Mouse (Mus musculus) MEL (cell line): ENCODE results near the gene Morn2. TPM values are rescaled to one million over a fixed set of nuclear protein-coding genes. Genes with fewer than 3 reads are reported as not detected.

Source experiments
- DNase-seq: peaks from one replicate; pipeline ENCODE4 v3.0.0; 2011; ENCODE audit warnings: low read depth, low spot score
- H3K27ac ChIP-seq: 2 replicates; pipeline ENCODE4 v1.5.1; 2012; ENCODE audit warnings: low read depth, mild to moderate bottlenecking, control low read depth, low read length, moderate library complexity; ENCODE audit not compliant: control insufficient read depth
- H3K27me3 ChIP-seq, 2 experiments: fragments of 150-350 bp in 1 of 2; sonication (generic) in 1 of 2; 2 replicates each; pipeline ENCODE4 v1.6.1; 2012; ENCODE audit warnings: low read length in 2 of 2, mild to moderate bottlenecking in 2 of 2, improper control_type of control experiment in 1 of 2, moderate library complexity in 1 of 2; ENCODE audit not compliant: insufficient read depth in 2 of 2, control insufficient read depth in 1 of 2
- H3K36me3 ChIP-seq, 2 experiments: 2 replicates each; pipeline ENCODE4 v1.6.1; 2012 to 2014; ENCODE audit warnings: low read length in 2 of 2, improper control_type of control experiment in 1 of 2, inconsistent platforms in 1 of 2, mild to moderate bottlenecking in 1 of 2; ENCODE audit not compliant: insufficient read depth in 2 of 2, control insufficient read depth in 1 of 2
- H3K4me1 ChIP-seq, 2 experiments: fragments of 150-350 bp in 1 of 2; sonication (generic) in 1 of 2; 2 replicates each; pipeline ENCODE4 v1.6.1; 2012; ENCODE audit warnings: low read length in 2 of 2, improper control_type of control experiment in 1 of 2, mild to moderate bottlenecking in 1 of 2; ENCODE audit not compliant: insufficient read depth in 2 of 2, control insufficient read depth in 1 of 2
- H3K4me3 ChIP-seq, 2 experiments: fragments of 150-350 bp in 1 of 2; sonication (generic) in 1 of 2; 2 replicates each; pipeline ENCODE4 v1.5.1; 2012; ENCODE audit warnings: low read depth in 2 of 2, low read length in 2 of 2, mild to moderate bottlenecking in 2 of 2, moderate library complexity in 2 of 2, control low read depth in 1 of 2, improper control_type of control experiment in 1 of 2; ENCODE audit not compliant: control insufficient read depth in 1 of 2, insufficient read depth in 1 of 2
- H3K79me2 ChIP-seq: 2 replicates; pipeline ENCODE4 v1.6.1; 2012; ENCODE audit warnings: mild to moderate bottlenecking, low read length, moderate library complexity; ENCODE audit not compliant: control insufficient read depth, poor library complexity, insufficient read depth
- H3K9ac ChIP-seq: 2 replicates; pipeline ENCODE4 v1.6.1; 2012; ENCODE audit warnings: low read depth, mild to moderate bottlenecking, control low read depth, low read length, moderate library complexity; ENCODE audit not compliant: control insufficient read depth, poor library complexity, severe bottlenecking
- H3K9me3 ChIP-seq: fragments of 150-350 bp; sonication (generic); replicated peaks from 2 replicates; pipeline ENCODE4 v1.6.1; 2012; ENCODE audit warnings: mild to moderate bottlenecking, low read length, improper control_type of control experiment, moderate library complexity; ENCODE audit not compliant: insufficient read depth
- BHLHE40 ChIP-seq: IDR thresholded peaks from 2 replicates; pipeline ENCODE4 v1.6.1; 2012; ENCODE audit warnings: low read depth, mild to moderate bottlenecking, inconsistent platforms, low read length, improper control_type of control experiment, borderline replicate concordance
- CTCF ChIP-seq, 3 experiments: IDR thresholded peaks in 2 of 3; conservative IDR thresholded peaks in 1 of 3; 2 replicates each; pipeline ENCODE4 v1.5.1; 2011 to 2012; ENCODE audit warnings: low read length in 3 of 3, low read depth in 2 of 3, mild to moderate bottlenecking in 2 of 3, improper control_type of control experiment in 1 of 3, inconsistent platforms in 1 of 3, mixed read lengths in 1 of 3, moderate library complexity in 1 of 3; ENCODE audit not compliant: control insufficient read depth in 1 of 3, insufficient read depth in 1 of 3, poor library complexity in 1 of 3, severe bottlenecking in 1 of 3
- ELF1 ChIP-seq: IDR thresholded peaks from 2 replicates; pipeline ENCODE4 v1.6.1; 2014; ENCODE audit warnings: low read depth, mild to moderate bottlenecking, inconsistent platforms, low read length, improper control_type of control experiment, moderate library complexity
- GABPA ChIP-seq: IDR thresholded peaks from 2 replicates; pipeline ENCODE4 v1.6.1; 2012; ENCODE audit warnings: low read depth, mild to moderate bottlenecking, inconsistent platforms, low read length, improper control_type of control experiment, moderate library complexity
- HCFC1 ChIP-seq: IDR thresholded peaks from 2 replicates; pipeline ENCODE4 v1.6.1; 2012; ENCODE audit warnings: low read depth, mild to moderate bottlenecking, inconsistent platforms, low read length, improper control_type of control experiment, moderate library complexity
- KAT2A ChIP-seq: conservative IDR thresholded peaks from 2 replicates; pipeline ENCODE4 v1.6.1; 2012; ENCODE audit warnings: low read depth, low read length, improper control_type of control experiment, inconsistent platforms
- MXI1 ChIP-seq: IDR thresholded peaks from 2 replicates; pipeline ENCODE4 v1.6.1; 2011; ENCODE audit warnings: mild to moderate bottlenecking, low read depth, low read length, improper control_type of control experiment
- MYB ChIP-seq: IDR thresholded peaks from 2 replicates; pipeline ENCODE4 v1.6.1; 2011; ENCODE audit warnings: mild to moderate bottlenecking, low read depth, low read length, improper control_type of control experiment
- NELFE ChIP-seq: IDR thresholded peaks from 2 replicates; pipeline ENCODE4 v1.6.1; 2011; ENCODE audit warnings: low read depth, low read length, improper control_type of control experiment
- RCOR1 ChIP-seq: IDR thresholded peaks from 2 replicates; pipeline ENCODE4 v1.6.1; 2012; ENCODE audit warnings: low read depth, mild to moderate bottlenecking, inconsistent platforms, low read length, improper control_type of control experiment
- SIN3A ChIP-seq: IDR thresholded peaks from 2 replicates; pipeline ENCODE4 v1.6.1; 2012; ENCODE audit warnings: low read length, improper control_type of control experiment, inconsistent platforms
- TAL1 ChIP-seq: IDR thresholded peaks from 2 replicates; pipeline ENCODE4 v1.6.1; 2012; ENCODE audit warnings: mild to moderate bottlenecking, inconsistent platforms, low read length, moderate library complexity, mixed read lengths
- TCF12 ChIP-seq: IDR thresholded peaks from 2 replicates; pipeline ENCODE4 v1.6.1; 2014; ENCODE audit warnings: low read depth, mild to moderate bottlenecking, inconsistent platforms, low read length, improper control_type of control experiment, moderate library complexity
- UBTF ChIP-seq: IDR thresholded peaks from 2 replicates; pipeline ENCODE4 v1.6.1; 2012; ENCODE audit warnings: low read depth, mild to moderate bottlenecking, inconsistent platforms, low read length, improper control_type of control experiment, moderate library complexity, borderline replicate concordance; ENCODE audit not compliant: insufficient read depth
- ZC3H11A ChIP-seq: IDR thresholded peaks from 2 replicates; pipeline ENCODE4 v1.6.1; 2012; ENCODE audit warnings: low read depth, mild to moderate bottlenecking, inconsistent platforms, low read length, improper control_type of control experiment
- ZMIZ1 ChIP-seq: IDR thresholded peaks from 2 replicates; pipeline ENCODE4 v1.6.1; 2012; ENCODE audit warnings: low read depth, mild to moderate bottlenecking, inconsistent platforms, low read length, improper control_type of control experiment, moderate library complexity
- polyA plus RNA-seq, 2 experiments: library from polyadenylated mRNA; stranded (reverse) in 1 of 2; unstranded in 1 of 2; fragments of >175 nt in 1 of 2; fragments of >200 nt in 1 of 2; gene quantifications; 2 replicates each; pipeline versions ENCODE4 v1.2.1 to v1.2.4; 2012; ENCODE audit warnings: low replicate concordance in 2 of 2, low read depth in 1 of 2; ENCODE audit not compliant: insufficient read length in 2 of 2, insufficient read depth in 1 of 2, missing spikeins in 1 of 2
- total RNA-seq: library from RNA; depleted of rRNA; stranded (reverse); fragments of 300-350 nt; gene quantifications from 2 replicates; pipeline ENCODE4 v1.2.3, GENCODE M21; 2012

Morn2 gene
- total and polyA plus RNA-seq, 3 experiments, result 7.4 to 18.1 TPM; not detected in 1

- Histone ChIP-seq H3K36me3 (no peaks in the 10 kb centered on the region; a peak in 1 of 4 replicates), H3K27ac (no peak overlapping the region)
- DNase-seq, result no peak
Observed at GRCm38 (mm10) chr17:80252757-80253525, 37.1 kb upstream of the Morn2 start.

GRCm38 (mm10) chr17:80254421-80254820 lies 35.6 kb upstream of the Morn2 start:
- no peaks in the 10 kb centered on the region for H3K27me3 ChIP-seq
- no peaks in the 10 kb centered on the region for H3K4me1 ChIP-seq
- H3K9me3 ChIP-seq, result no peaks in the 10 kb centered on the region
- H3K36me3 ChIP-seq, result no peaks in the 10 kb centered on the region; a peak in 1 of 4 replicates
- H3K9ac ChIP-seq, result no peak overlapping the region
- no peak overlapping the region for H3K27ac ChIP-seq
- DNase-seq, result no peak
- no peak for TF ChIP-seq CTCF (IDR thresholded peaks at IDR 0.05 in 2 of 3, conservative IDR thresholded peaks at IDR 0.05 in 1 of 3; ENCODE audit: control insufficient read depth in 1 of 3, insufficient read depth in 1 of 3, low read depth in 2 of 3, low read length in 3 of 3, poor library complexity in 1 of 3, severe bottlenecking in 1 of 3)
- TF ChIP-seq TAL1, result no peak
- no peak for TF ChIP-seq MXI1
- TF ChIP-seq SIN3A, result no peak
- TF ChIP-seq RCOR1, result no peak
- TF ChIP-seq ZC3H11A, result no peak
- no peak for TF ChIP-seq ELF1
- TF ChIP-seq MYB, result no peak
- no peak for TF ChIP-seq KAT2A
- no peak for TF ChIP-seq BHLHE40
- no peak for TF ChIP-seq ZMIZ1
- no peak for TF ChIP-seq GABPA
- TF ChIP-seq HCFC1, result no peak
- TF ChIP-seq, all 39 proteins: peak for 0
- Histone ChIP-seq H3K4me3 (no peak overlapping the region), H3K79me2 (no peaks in the 10 kb centered on the region)

More at GRCm38 (mm10) chr17:80252757-80253525, 37.1 kb upstream of the Morn2 start:
- Histone ChIP-seq H3K79me2 (no peaks in the 10 kb centered on the region), H3K27me3 (no peaks in the 10 kb centered on the region), H3K9ac (no peak overlapping the region), H3K4me3 (no peak overlapping the region), H3K4me1 (no peaks in the 10 kb centered on the region), H3K9me3 (no peaks in the 10 kb centered on the region)
- TF ChIP-seq UBTF (no peak), MYB (no peak), NELFE (no peak), ELF1 (no peak), TCF12 (no peak)
